Mouse (Mus musculus) kidney, embryonic 14.5 days (tissue): ENCODE measurements around the gene Map4k1. TPM values are rescaled to one million over a fixed set of nuclear protein-coding genes. Genes with fewer than 3 reads are reported as not detected.
A peak's percentile ranks its signal among the peaks of the same experiment; 100 is the strongest.
"Not testable (repeated sequence)": the region's sequence is repeated elsewhere in the genome, so short reads cannot be mapped to it uniquely, and the experiment has no call there.

ENCODE experiments used
- ATAC-seq: fragments of 200-750 bp; cut with Nextera tagmentation; 2 replicates; pipeline ENCODE4 v1.8.0; 2017; ENCODE audit warnings: moderate number of reproducible peaks, mild to moderate bottlenecking, moderate TSS enrichment, moderate library complexity; ENCODE audit not compliant: low FRiP score, low TSS enrichment
- H3K27ac ChIP-seq: fragments of 300-500 bp; sonication (generic); 2 replicates; pipeline ENCODE4 v1.5.1; 2014; ENCODE audit warnings: low read depth, mild to moderate bottlenecking, low read length, moderate library complexity, mixed read lengths
- H3K27me3 ChIP-seq: fragments of 300-500 bp; sonication (generic); 2 replicates; pipeline ENCODE4 v1.6.1; 2014; ENCODE audit warnings: mild to moderate bottlenecking, low read length; ENCODE audit not compliant: control insufficient read depth, insufficient read depth
- H3K36me3 ChIP-seq: fragments of 300-500 bp; sonication (generic); 2 replicates; pipeline ENCODE4 v1.6.1; 2014; ENCODE audit warnings: low read length, mixed read lengths; ENCODE audit not compliant: control insufficient read depth, insufficient read depth
- H3K4me1 ChIP-seq: fragments of 300-500 bp; sonication (generic); 2 replicates; pipeline ENCODE4 v1.6.1; 2014; ENCODE audit warnings: low read length, mixed read lengths; ENCODE audit not compliant: control insufficient read depth, insufficient read depth
- H3K4me2 ChIP-seq: fragments of 300-500 bp; sonication (generic); replicated peaks from 2 replicates; pipeline ENCODE4 v1.6.1; 2014; ENCODE audit warnings: low read depth, mild to moderate bottlenecking, low read length
- H3K4me3 ChIP-seq: fragments of 300-500 bp; sonication (generic); 2 replicates; pipeline ENCODE4 v1.5.1; 2014; ENCODE audit warnings: mild to moderate bottlenecking, low read length
- H3K9ac ChIP-seq: fragments of 300-500 bp; sonication (generic); 2 replicates; pipeline ENCODE4 v1.6.1; 2014; ENCODE audit warnings: low read depth, mild to moderate bottlenecking, low read length, moderate library complexity
- H3K9me3 ChIP-seq: fragments of 300-500 bp; sonication (generic); 2 replicates; pipeline ENCODE4 v1.6.1; 2016; ENCODE audit warnings: low read length; ENCODE audit not compliant: control insufficient read depth
- WGBS: fragments of 180-500 bp; shearing (Covaris S2); extraction: QIAGEN DNeasy Blood & Tissue Kit; methylation state at CpG from one replicate; pipeline ENCODE4 v1.1.7; 2014; 5-methylcytosine and 5-hydroxymethylcytosine counted together
- polyA plus RNA-seq: library from polyadenylated mRNA; unstranded; fragments of >200 nt; fragmentation: Nextera tagmentation; extraction: Ambion mirVana; gene quantifications from 2 replicates; pipeline ENCODE4 v1.2.1, GENCODE M21; 2014

Map4k1 gene
- polyA plus RNA-seq, 1 experiment from 2014 or later: 12.6 TPM

DNA sequence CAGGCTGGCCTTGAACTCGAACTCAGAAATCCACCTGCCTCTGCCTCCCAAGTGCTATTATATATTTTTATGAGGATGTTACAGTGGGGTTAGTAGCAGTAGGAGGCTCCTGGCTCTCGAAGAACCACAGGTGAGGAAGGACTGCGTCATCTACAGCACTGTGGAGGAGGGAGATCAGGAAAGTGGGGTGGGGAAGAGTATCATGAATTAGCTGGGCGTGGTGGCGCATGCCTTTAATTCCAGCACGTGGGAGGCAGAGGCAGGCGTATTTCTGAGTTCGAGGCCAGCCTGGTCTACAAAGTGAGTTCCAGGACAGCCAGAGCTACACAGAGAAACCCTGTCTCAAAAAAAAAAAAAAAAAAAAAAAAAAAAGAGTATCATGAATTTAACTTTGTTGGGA lies 13.7 kb upstream of the Map4k1 start:
- peaks cover 16% of the 10 kb centered on the region for H3K36me3 ChIP-seq
- H3K4me3 ChIP-seq, H3K9me3 ChIP-seq, ATAC-seq, H3K27me3 ChIP-seq, H3K9ac ChIP-seq, H3K4me2 ChIP-seq, H3K4me1 ChIP-seq, H3K27ac ChIP-seq: not testable (repeated sequence)
- WGBS: 92% methylated on average over 8 of the region's 8 CpGs

GRCm38 (mm10) chr7:28969271-28969670 lies 12.6 kb upstream of the Map4k1 start:
- Histone ChIP-seq H3K4me2 (no peak overlapping the region), H3K4me1 (peaks cover 6% of the 10 kb centered on the region), H3K27ac (0 out of 2 replicates have a peak overlapping the region, but pooled peaks have one; percentile 24), H3K9ac (no peak overlapping the region), H3K36me3 (peaks cover 28% of the 10 kb centered on the region), H3K9me3 (no peaks in the 10 kb centered on the region), H3K27me3 (no peaks in the 10 kb centered on the region), H3K4me3 (no peak overlapping the region)
- no peak for ATAC-seq
- 97% methylated on average over 1 of the region's 1 CpGs for WGBS

DNA sequence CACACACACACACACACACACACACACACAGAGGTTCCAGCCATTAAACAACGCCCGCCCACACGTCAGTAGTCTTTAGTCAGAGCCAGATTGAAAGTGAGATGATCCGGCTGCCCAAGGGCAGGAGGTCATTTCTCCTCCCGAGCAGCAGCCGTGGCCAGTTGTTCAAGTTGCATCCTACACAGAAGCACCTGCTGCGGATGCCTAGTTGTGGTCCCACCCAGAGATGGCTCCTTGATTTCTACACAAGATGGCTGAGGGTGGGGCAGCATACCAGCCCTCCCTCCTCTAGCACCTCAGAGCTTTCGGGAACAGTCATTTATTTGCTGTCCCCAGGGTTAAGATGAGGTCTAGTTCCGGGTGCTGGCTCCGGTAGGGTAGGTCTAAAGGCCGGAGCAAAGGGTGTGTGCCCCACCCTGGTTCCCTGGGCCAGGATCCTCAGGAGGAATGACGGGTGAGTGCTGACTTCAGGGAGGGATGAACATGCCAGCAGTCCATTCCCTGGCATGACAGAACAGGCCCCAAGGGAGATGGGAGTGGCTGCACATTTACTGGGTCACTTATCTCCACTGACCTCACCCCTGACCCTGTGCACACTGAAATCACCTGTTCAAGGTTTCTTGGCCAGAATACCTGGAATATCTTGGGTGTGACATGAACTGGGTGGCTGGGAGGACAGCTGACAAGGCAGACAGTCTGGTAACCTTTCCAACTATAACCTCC lies 12.0 kb upstream of the Map4k1 start:
- Histone ChIP-seq H3K27me3 (no peaks in the 10 kb centered on the region), H3K27ac (peak overlapping the region; percentile 42; the same call in 1 of the 2 replicates), H3K4me3 (no peak overlapping the region), H3K9me3 (no peaks in the 10 kb centered on the region), H3K4me2 (no peak overlapping the region), H3K36me3 (peaks cover 32% of the 10 kb centered on the region), H3K9ac (no peak overlapping the region), H3K4me1 (peaks cover 6% of the 10 kb centered on the region)
- peak; percentile 50 for ATAC-seq
- WGBS: 28% methylated on average over 12 of the region's 12 CpGs

DNA sequence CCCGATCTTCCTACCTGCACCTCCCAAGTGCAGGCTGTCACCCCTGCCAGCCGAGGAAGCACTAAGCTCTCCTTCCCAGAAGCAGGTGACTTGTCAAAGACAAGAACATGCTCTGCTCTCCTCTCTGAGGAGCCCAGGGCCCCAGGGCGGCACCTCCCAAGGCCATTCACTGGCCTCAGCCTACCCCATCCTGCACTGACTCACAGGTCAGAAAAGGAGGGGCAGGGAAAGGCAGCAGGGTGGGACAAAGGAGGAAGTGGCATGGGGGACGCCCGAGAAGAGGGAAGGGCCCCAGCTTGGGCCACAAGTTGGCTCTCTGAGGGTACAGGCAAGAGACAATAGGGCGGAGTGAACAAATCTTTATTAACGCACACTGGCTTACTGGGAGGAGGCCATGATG lies 10.8 kb upstream of the Map4k1 start:
- peaks cover 6% of the 10 kb centered on the region for H3K4me1 ChIP-seq
- WGBS: 85% methylated on average over 7 of the region's 7 CpGs
- peaks cover 36% of the 10 kb centered on the region for H3K36me3 ChIP-seq
- H3K4me2 ChIP-seq: no peak overlapping the region
- H3K9ac ChIP-seq: no peak overlapping the region
- H3K9me3 ChIP-seq: no peaks in the 10 kb centered on the region
- H3K27me3 ChIP-seq: no peaks in the 10 kb centered on the region
- H3K27ac ChIP-seq: no peak overlapping the region
- no peak for ATAC-seq
- H3K4me3 ChIP-seq: no peak overlapping the region

GRCm38 (mm10) chr7:28971770-28972269 lies 10.0 kb upstream of the Map4k1 start:
- H3K4me3 ChIP-seq: no peak overlapping the region
- H3K36me3 ChIP-seq: peaks cover 44% of the 10 kb centered on the region
- no peak overlapping the region for H3K9ac ChIP-seq
- no peak overlapping the region for H3K4me2 ChIP-seq
- WGBS: 81% methylated on average over 6 of the region's 6 CpGs
- H3K4me1 ChIP-seq: peaks cover 6% of the 10 kb centered on the region
- no peak overlapping the region for H3K27ac ChIP-seq
- H3K27me3 ChIP-seq: no peaks in the 10 kb centered on the region
- no peak for ATAC-seq
- H3K9me3 ChIP-seq: no peaks in the 10 kb centered on the region

GRCm38 (mm10) chr7:28972542-28972985 lies 9.3 kb upstream of the Map4k1 start:
- Histone ChIP-seq H3K4me3 (no peak overlapping the region), H3K27me3 (no peaks in the 10 kb centered on the region), H3K36me3 (peaks cover 51% of the 10 kb centered on the region), H3K27ac (no peak overlapping the region), H3K9ac (no peak overlapping the region), H3K9me3 (no peaks in the 10 kb centered on the region), H3K4me2 (no peak overlapping the region), H3K4me1 (peaks cover 6% of the 10 kb centered on the region)
- 75% methylated on average over 8 of the region's 8 CpGs for WGBS
- ATAC-seq: no peak

GRCm38 (mm10) chr7:28973025-28973424 lies 8.8 kb upstream of the Map4k1 start:
- Histone ChIP-seq H3K4me3 (no peak overlapping the region), H3K4me2 (no peak overlapping the region), H3K9ac (no peak overlapping the region), H3K36me3 (peaks cover 56% of the 10 kb centered on the region), H3K27me3 (no peaks in the 10 kb centered on the region), H3K27ac (no peak overlapping the region), H3K9me3 (no peaks in the 10 kb centered on the region), H3K4me1 (peaks cover 6% of the 10 kb centered on the region)
- ATAC-seq: no peak
- WGBS: 83% methylated on average over 8 of the region's 8 CpGs

GRCm38 (mm10) chr7:28977556-28977955 lies 4.3 kb upstream of the Map4k1 start:
- peaks cover 9% of the 10 kb centered on the region; the same call in 1 of the 2 replicates for H3K4me1 ChIP-seq
- peaks cover 55% of the 10 kb centered on the region for H3K36me3 ChIP-seq
- WGBS: 86% methylated on average over 9 of the region's 9 CpGs
- no peaks in the 10 kb centered on the region for H3K27me3 ChIP-seq
- no peak overlapping the region for H3K4me3 ChIP-seq
- H3K27ac ChIP-seq: no peak overlapping the region
- no peak overlapping the region for H3K4me2 ChIP-seq
- no peaks in the 10 kb centered on the region for H3K9me3 ChIP-seq
- no peak for ATAC-seq
- no peak overlapping the region for H3K9ac ChIP-seq

DNA sequence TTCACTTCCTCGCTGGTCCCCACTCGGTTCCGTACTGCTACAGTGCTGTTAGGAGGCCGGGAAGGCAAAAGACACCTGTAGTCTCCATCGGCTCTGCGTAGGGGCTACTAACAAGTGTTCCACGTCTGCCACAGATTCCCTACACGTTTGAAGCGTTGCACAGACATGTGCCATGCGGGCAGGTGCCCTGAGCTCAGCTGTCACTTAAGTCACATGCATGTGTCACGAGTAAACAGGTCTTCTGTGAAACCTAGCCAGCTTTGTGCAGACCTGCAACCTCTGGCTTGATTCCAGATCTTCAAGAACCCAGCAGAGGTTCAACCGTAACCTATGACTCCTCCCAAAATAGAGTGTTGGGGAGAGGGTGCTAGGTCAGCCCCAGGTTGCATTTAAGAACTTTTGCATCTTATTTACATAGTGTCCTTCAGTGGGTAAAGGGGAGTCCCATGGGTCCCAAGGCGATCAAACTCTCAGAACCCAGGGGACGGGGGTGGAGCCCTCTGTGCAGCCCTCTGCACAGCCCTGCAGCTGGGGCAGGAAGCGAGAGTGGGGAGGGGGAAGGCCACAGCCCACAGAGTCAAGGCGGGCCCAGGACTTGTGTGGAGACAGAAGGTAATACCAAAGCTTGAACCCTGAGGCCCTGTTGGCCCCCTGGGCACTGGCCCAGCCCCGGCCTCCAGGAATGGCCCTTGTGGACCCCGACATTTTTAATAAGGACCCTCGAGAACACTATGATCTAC lies 594 bp downstream of the Map4k1 start:
- Histone ChIP-seq H3K36me3 (peaks cover 21% of the 10 kb centered on the region), H3K9me3 (no peaks in the 10 kb centered on the region), H3K27me3 (no peaks in the 10 kb centered on the region), H3K4me3 (peak overlapping the region; percentile 77), H3K4me2 (peak overlapping the region; percentile 67), H3K27ac (peak overlapping the region; percentile 73; the same call in 1 of the 2 replicates), H3K9ac (peak overlapping the region; percentile 60; the same call in 1 of the 2 replicates), H3K4me1 (peaks cover 10% of the 10 kb centered on the region; the same call in 1 of the 2 replicates)
- WGBS: 11% methylated on average over 19 of the region's 19 CpGs
- peak; percentile 60 for ATAC-seq
